Mouse (Mus musculus) spleen, adult 12 weeks (tissue): ENCODE measurements around the gene Dlg2.

Experiments used
- DNase-seq: peaks from one replicate; pipeline ENCODE4 v3.0.0; 2022; ENCODE audit warnings: low spot score

Dlg2 gene

DNA sequence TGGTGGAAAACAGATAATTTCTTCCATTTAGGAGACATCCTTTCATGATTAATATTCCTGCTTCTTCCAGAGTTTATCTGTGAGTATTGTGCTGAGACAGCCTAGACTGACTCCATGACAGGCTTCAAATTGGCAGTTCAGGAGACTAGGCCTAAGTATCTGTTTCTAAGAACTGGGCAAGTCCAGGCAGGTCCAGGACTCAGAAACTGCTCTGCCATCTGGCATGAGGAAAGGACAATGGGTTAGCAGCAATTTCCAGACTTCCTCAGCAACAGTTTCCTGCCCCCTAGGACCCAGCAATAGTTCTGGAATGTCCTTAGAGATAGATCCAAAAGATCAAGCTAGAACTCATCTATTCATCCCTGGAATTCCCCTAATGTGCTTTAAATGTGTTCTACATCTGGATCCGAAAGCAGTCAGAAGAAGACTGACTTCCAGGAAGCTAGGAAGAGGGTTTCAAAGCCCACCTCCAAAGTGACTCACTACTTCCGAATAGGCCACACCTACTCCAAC is 64.4 kb downstream of the Dlg2 start:
- no peak for DNase-seq

DNA sequence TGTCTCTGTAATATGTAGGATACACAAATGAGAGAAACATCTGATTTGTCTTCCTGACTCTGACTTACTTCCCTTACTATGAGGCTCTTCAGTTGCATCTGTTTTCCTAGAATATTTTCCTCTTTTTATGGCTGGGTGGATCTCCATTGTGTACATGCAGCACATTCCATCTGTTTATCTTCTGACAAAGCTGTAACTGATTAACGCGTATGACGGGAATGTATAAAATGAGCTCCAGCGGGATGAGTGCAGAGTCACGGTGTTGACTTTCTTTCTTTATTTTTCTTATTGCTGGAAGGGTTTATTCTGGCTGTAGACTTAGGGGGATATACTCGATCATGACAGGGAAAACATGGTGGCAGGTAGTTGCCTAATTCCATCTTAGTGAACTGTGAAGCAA is 76.9 kb downstream of the Dlg2 start:
- DNase-seq, result no peak

DNA sequence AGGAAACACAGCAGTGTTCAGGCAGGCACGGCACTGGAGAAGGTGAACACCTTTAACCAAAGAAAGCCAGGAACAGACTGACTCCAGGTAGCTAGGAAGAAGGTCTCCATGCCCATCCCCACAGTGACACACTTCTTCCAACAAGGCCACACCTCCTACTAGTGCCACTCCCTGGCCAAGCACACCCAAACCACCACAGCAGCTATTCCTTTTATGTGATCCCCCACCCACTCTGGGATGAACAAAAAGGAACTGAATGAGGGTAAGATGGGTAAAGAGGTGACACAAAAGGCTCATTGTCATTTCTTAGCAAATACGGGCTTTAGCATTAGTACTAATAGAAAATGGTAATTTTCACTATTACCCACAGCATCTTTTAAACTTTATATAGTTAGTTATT is 77.9 kb downstream of the Dlg2 start:
- no peak for DNase-seq

DNA sequence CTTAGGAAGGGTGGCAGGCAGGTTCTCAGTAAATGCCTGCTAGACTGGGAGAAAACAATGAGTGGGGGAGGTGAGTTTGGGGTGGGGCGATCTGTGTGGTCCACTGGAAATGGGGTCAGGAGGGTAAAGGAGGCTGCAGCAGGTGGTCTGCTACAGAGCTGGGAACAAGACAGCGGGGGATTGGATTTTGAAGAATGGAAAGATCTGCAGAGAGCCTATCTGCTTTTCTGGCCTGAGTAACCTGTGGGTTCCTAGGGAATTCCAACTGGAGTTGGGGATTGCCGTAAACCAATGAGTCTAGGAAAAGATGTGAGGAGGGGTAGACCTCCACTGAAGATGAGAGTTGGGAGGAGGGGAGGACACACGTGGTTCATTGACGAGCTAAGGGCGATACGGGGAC is 92.7 kb downstream of the Dlg2 start:
- no peak for DNase-seq

DNA sequence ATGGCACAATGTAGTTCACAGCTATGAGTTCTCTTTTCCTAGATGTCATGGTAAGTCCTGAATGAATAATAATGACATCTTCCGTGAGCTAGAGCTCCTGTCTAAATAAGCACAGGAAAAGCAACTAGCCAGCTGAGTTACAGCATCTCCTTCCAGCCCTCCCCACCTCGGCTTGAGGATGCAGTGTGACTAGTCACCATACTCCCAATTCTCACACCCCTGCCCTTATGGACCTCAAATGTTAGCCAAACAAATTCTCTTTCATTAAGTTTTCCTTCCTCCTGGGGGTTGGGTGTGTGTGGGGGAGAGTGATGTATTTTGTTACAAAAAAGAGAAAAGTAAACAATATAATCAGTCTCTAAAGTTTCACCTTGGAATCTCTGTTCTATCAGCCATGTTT is 111.3 kb downstream of the Dlg2 start:
- no peak for DNase-seq

DNA sequence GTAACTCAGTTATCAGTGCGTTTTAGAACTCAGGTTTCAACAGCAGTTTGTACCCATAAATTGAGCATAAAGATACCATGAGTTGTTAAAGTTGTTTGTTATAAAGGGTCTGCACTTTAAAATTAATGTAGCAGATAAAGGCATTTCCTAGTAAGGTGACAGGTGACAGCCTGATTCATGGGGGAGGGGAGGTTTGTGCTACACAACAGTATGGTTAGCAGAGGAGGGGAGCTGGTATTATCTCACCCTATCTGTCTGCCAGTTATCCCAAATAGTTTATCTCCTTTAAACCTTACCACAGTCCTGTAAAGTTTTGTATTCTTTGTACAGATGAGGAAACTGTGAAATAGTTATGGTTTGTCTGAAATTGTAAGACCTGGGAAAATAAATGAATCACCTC is 111.8 kb downstream of the Dlg2 start:
- no peak for DNase-seq

DNA sequence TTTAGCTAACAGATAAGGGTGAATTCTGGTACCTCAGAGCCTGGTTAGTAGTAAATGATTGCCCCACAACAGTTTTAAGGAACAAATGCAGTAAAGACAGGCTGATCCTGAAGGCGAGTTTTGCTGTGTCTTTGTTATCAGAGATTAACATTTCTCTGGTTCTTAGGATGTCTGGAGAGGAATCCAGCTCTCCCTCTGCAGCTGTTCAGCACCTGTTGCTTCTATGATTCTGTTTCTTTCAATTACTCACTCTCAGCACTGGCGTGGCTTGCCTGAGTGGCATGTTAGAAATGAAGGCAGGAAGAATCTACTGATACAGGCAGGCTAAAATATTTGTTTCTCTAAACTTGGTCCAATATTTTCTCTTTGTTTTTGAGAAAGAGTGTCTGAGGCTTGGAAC is 133.3 kb downstream of the Dlg2 start:
- DNase-seq, result no peak

DNA sequence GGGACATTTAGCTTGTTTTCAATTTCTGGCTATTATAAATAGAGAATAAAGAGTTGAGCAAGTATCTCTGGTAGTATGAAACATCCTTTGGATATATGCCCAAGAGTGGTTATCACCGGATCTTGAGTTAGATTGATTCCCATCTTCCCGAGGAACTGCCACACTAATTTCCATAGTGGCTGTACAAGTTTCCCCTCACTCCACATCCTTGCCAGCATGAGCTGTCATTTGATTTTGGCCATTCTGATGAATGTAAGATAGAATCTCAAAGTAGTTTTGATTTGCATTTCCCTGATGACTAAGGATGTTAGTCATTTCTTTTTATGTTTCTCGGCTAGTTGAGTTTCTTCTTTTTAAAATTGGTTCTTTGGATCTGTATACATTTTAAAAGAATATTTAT is 154.1 kb downstream of the Dlg2 start:
- DNase-seq, result no peak

DNA sequence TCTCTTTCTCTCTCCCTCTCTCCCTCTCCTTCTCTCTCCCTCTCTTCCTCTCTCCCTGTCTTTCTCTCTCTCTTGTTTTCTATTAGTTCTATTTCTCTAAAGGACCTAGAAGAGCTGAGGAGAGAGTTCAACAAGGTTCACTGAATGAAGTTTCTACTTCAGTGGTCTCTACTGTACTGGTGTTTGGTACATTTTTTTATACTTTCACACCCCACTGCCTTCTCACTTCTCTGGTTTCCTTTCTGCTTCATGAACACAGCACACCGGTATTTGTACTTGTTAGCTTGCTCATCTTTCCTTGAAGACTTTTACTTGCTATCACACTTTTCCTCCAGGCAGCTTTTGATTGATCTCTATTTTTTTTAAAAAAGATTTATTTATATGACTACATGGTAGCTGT is 173.0 kb downstream of the Dlg2 start:
- no peak for DNase-seq

DNA sequence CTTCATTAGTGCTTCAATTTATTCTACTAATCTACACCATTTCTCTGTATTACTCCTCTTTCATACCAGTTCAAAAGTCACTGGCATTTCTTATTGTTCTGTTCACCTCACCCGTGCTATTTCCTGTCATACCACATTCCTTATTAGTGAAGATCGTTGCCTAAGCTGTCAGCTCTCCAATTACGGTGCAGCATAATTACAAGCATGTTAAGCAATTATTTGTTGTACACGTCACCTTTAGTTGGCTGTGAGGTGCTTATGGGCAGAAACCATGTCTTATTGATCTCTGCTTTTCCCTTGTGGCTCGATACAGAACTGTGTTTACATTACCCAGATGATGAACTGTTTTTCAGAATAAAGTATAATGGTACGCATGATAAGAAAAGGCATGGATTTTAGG is 174.7 kb downstream of the Dlg2 start:
- DNase-seq, result no peak

DNA sequence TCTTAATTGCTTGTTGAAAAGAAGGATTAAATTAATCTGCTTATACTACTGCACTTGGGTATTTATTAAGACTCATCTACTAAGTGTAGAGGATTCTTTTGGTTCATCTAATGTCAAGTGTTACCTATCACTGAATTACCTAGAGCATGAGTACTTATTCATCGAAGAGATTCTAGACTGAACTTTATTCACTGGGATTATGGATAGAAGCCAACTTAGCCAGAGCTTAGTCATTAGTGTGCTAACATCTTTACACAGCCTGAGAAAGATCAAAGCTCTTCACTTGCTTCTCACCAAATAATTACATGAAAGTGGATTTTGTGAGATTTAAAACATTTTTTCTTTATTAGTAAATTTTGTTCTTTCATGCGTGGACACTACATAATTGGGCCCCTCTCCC is 175.1 kb downstream of the Dlg2 start:
- no peak for DNase-seq

DNA sequence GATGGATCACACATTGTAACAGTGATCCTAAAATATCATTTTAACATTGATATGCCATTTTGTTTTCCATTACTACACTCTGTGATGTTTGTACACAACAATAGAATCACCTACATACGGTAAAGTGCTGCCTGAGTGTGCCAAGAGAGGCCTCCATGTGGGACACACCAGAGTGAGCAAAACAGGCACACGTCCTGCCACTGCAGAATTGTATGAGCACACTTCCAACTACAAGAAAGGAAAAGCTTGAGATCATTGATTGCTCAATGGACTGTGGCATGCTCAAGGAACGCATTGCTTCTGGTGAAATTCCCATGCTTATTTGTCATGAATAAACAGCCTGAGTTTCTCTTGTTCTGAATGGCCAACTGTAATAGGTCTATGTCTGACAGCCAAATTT is 182.1 kb downstream of the Dlg2 start:
- DNase-seq, result no peak

DNA sequence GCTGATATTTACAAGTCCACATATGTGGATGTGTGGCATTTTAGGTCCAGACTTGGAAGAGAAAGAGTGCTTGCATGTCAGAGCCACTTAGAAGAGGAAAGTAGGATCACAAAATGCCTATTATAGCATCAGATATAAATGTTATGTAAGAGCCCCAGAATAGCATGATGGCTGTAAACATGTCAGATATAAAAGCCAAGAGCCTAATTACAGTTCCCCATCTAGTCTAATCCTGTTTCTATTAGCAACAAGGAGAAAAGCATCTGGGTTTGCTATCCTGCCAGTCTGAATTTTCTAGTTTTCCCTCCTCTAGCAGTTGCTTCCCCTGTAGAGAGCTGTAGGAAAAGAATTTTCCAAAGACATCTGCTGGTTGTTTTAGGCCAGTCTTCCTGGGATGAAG is 217.6 kb downstream of the Dlg2 start:
- DNase-seq, result no peak

DNA sequence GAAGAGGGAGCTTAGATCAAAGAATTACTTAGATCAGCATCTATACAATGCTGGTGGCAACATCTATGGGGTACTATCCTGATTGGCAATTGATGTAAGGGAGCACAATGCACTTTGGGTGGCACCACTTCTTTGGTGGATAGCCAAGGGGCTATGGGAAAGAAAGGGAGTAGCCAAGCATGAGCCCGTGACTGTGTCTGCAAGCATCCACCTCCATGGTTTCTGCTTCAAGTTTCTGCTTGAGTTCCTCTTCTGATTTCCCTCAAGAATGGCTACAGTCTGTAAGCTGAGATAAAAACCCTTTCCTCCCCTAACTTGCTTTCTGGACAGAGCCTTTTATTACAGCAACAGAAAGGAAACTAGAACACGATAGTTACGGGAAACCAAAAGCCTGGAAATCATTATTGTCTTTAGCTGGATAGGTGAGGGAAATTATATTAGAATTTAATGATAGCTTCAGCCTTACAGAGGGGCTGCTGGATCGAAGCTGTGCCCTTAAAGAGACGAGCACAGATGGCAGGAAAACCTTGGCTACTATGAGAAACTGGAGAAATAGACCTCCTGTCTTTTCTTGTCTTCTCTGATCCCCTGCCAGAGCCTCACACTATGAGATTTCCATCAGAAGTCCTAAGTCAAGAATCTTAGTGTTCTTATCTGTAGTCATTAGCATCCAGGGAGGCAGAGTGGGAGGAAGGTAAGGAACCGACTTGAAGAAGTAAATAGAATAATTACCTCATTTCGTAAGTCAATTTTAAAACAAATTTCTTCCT is 219.9 kb downstream of the Dlg2 start:
- DNase-seq, result no peak

DNA sequence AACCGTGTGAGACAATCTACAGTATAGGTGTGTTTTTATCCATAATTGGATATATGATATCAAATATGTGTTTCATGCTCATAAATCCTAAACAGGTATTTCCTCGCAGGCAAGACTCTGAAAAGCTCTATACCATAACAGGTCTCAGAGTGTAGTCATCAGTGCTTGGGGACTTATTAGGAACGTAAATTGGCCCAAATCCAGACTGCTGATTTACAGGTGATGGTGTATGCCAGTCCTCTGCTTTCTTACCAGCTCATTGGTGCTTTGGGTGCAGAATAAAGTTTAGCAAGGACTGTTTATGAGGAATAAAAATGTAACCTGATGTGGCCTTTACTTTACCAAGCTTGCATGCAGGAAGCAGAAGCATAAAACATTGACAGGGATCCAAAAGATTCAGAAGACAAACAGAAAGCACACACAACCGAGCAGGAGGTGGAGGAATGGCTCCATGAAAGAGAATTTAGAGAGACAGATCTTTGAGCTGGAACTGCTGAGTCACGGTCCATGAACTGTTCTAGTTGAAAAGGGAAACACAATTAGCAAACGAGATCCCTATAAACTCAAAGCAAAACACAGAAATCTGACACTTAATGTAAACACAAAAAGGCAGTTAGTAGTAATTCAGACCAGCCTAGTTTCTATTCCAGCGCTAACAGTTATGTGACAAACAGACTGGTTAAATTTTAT is 226.8 kb downstream of the Dlg2 start:
- no peak for DNase-seq

DNA sequence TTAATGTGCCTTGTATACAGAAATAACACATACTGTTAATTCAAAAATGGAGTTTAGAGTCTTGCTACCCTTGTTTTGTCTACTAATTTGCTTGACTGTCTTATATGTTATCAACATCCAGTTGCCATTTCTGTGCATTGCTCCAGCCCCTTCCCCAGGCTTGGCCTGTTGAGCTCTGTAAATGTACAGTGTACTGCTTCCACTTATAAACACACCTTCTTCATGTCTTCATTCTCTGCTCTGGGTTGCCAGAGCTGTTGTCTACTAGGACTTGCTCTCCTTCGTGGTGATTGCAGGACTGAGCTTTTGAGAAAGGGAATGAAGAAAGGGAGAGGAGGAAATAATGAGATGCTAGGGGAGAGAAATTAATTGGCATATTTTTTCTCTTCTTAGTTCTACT is 227.5 kb downstream of the Dlg2 start:
- DNase-seq, result no peak

DNA sequence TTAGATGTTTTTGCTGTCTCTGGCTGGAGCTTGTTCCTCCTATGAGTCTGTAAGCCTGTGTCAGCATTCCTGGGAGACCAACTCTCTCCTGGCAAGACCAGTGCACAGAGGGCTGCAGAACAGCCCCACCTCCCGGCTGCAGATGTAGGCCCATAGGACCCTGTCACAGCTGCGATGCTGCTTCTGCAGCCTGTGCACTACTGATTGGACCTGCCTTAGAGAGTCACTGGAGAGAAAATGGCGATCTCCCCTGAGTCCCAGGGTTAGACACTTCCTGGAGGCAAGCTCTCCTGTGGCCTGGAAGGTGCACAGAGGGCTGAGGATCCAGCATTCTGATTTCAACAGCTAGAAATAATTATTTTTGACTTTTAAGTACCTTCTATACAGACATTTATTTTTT is 257.6 kb downstream of the Dlg2 start:
- DNase-seq, result no peak

DNA sequence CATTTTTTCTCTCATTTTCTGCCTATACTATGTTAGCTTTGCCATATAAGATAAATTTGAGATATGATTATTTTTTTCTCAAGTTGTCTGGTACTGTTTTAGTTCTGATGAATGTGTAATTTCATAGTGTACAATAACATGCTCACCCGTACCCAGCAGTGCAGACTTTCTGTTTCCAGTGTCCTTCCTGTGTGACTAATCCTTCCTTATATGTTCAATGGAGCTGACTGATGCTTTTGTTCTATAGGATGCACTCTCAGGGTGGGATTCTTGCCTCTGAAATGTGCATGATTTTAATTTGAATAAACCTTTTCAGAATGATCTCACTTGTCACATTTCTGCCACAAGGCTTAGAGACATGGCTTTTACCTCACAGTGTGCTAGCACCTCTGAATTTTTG is 259.9 kb downstream of the Dlg2 start:
- no peak for DNase-seq

DNA sequence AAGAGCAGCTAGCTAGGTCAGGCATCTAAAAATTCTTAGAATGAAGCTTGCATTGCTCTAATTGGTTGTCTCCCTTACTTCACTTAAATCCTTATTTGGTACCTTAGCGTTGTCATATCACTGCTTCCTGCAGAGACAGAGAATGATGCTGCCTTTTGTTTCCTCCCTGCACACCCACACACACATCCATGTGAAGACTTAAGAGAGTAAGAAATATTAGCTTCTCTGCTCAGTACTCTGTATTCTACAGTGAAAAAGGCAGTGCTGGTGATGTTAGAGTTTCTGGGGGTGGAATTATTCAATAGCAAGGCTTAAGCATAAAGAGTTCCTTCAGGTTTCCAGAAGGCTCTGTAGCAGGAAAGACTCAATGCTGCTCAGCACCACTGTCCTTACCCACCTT is 272.2 kb downstream of the Dlg2 start:
- DNase-seq, result no peak

DNA sequence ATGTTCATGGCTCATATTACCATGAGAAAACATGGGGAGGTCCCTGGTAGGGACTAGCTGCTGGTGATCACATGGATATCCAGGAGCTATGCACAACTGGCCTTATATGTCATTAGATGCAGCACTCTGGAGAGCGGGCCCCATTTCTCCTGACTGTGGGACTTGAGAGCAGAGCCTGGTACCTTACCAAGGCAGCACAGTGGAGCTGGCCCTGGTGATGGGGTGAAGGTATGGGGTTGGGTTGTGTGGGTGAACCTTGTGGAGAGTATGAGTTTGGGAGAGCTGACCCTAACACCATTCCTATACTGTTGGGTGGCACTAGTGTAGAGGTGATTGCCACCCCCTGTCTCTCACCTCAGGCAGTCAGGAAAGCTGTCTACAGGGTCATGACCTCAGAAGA is 311.5 kb downstream of the Dlg2 start:
- no peak for DNase-seq

DNA sequence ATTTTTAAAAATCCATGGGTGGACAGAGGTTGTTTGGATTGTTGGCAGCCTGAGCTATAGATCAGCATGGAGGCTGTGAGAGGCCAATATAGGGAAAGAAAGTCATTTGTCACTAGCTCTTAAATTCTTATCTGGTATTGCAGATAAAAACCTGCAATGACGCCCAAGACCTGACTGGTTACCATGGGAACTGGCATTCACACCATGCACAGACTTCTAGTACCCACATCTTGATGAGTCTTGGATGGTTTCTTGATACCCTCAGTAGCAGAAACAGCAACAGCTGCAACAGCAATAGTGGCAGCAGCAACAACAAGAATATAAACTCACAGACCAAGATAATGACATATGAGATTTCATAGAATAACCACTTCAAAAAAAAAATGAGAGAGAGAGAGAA is 315.1 kb downstream of the Dlg2 start:
- DNase-seq, result no peak

DNA sequence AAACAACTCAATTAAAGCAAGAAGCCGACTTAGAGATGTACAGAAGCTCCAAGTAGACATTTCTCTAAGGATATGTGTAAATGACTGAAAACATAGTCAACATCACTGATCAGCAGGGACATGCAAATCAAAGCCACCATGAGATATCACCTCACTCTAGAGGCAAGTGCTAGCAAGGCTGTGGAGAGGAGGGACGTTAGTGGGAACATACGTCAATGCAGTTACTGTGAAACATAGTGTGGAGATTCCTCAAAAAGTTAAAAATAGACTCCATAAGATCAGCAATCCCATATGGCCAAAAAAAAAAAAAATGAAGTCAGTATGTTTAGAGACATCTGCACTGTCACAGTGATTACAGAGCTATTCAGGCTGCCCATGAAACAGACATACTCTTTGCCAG is 349.2 kb downstream of the Dlg2 start:
- DNase-seq, result no peak

DNA sequence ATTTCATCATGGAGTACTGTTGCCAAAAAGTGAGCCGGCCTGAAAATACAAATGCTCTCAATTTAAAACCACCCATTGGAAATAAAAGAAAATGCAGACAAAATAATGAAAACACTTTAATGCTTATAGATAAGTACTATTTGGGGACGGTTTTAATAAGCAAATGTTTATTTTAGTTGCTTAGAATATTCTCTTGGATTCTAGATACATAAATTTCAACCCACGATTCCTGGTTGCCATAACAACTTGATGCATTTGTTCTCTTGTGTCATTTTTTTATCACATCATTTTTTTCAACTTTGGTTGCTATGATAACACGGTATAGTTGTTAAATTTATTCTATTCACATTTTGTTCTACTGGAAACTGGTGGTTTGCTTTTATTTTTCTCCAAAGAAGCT is 364.8 kb downstream of the Dlg2 start:
- no peak for DNase-seq
